Mouse (Mus musculus): ENCODE results near the gene Zfhx3. TPM values are rescaled to one million over a fixed set of nuclear protein-coding genes. Genes with fewer than 3 reads are reported as not detected.

Zfhx3 gene
- polyA plus RNA-seq, 1 experiment, result 2.5 TPM

DNA sequence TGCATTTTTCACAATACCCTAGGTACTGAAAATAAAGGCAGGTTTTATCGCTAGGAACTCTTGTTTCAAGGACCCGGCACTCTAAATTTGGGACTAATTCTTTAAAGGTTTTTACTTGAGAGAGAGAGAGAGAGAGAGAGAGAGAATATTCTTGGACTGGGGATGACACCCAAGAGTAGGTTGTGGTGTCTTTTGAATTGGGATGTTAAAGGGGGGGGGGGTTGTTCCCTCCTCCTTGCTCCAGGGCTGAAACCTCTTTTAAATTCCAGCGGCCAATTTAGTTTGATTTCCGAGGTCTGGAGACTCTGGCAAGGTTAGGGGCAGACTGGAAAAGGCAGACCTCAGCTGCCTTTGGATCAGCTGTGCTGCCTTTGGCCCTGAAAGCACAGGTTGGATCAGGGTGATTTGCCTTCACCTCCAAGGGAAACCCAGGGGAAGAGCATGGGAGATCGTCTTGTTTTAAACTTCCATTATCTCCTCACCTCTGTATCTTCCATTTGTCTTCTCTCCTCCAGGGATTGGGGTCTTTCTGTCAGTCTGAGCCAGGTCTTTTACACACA, 755.7 kb downstream of the Zfhx3 start:
- WGBS, result 18% methylated on average over 5 of the region's 5 CpGs
- Histone ChIP-seq H3K36me3 (ENCODE audit: control insufficient read depth, insufficient read depth, low read length) (no peaks in the 10 kb centered on the region), H3K27ac (ENCODE audit: insufficient read depth, low read depth, low read length) (no peak overlapping the region), H3K27me3 (replicated peaks; ENCODE audit: control insufficient read depth, insufficient read depth, low read length) (peaks cover 4% of the 10 kb centered on the region; the same call in 1 of the 2 replicates), H3K4me3 (ENCODE audit: insufficient read depth, low read depth, low read length) (no peak overlapping the region), H3K4me1 (ENCODE audit: control insufficient read depth, insufficient read depth, low read length) (no peaks in the 10 kb centered on the region)
- TF ChIP-seq CTCF (conservative IDR thresholded peaks at IDR 0.05; ENCODE audit: insufficient read depth, insufficient read length, low read depth, low read length) (no peak), POLR2A (IDR thresholded peaks at IDR 0.05; ENCODE audit: low read depth, low read length) (no peak)
- no peak for DNase-seq

DNA sequence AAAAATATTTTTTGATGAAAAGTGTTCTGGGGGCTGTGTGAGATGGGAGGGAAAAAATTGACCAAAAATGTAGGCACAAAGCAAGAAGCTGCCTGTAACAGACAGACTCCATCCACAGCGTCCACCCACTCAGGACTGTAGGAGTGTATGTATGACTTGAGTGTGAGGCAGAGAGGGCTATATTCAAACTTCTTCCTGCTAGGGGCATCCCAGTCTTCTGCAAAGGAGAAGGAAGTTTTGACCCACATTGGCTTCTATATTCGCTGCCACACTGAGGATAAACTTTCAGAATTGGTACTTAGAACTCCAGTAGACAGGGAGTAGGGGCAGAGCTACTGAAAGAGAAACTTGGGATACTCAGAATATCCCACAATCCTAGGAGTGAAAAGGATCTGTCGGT, 756.6 kb downstream of the Zfhx3 start:
- H3K4me3 ChIP-seq (ENCODE audit: insufficient read depth, low read depth, low read length), result no peak overlapping the region
- H3K27me3 ChIP-seq (replicated peaks; ENCODE audit: control insufficient read depth, insufficient read depth, low read length), result peaks cover 7% of the 10 kb centered on the region
- DNase-seq, result no peak
- WGBS, result 23% methylated on average over 3 of the region's 3 CpGs
- H3K36me3 ChIP-seq (ENCODE audit: control insufficient read depth, insufficient read depth, low read length), result no peaks in the 10 kb centered on the region
- no peak for TF ChIP-seq POLR2A (IDR thresholded peaks at IDR 0.05; ENCODE audit: low read depth, low read length)
- TF ChIP-seq CTCF (conservative IDR thresholded peaks at IDR 0.05; ENCODE audit: insufficient read depth, insufficient read length, low read depth, low read length), result no peak
- H3K27ac ChIP-seq (ENCODE audit: insufficient read depth, low read depth, low read length), result no peak overlapping the region
- H3K4me1 ChIP-seq (ENCODE audit: control insufficient read depth, insufficient read depth, low read length), result no peaks in the 10 kb centered on the region

DNA sequence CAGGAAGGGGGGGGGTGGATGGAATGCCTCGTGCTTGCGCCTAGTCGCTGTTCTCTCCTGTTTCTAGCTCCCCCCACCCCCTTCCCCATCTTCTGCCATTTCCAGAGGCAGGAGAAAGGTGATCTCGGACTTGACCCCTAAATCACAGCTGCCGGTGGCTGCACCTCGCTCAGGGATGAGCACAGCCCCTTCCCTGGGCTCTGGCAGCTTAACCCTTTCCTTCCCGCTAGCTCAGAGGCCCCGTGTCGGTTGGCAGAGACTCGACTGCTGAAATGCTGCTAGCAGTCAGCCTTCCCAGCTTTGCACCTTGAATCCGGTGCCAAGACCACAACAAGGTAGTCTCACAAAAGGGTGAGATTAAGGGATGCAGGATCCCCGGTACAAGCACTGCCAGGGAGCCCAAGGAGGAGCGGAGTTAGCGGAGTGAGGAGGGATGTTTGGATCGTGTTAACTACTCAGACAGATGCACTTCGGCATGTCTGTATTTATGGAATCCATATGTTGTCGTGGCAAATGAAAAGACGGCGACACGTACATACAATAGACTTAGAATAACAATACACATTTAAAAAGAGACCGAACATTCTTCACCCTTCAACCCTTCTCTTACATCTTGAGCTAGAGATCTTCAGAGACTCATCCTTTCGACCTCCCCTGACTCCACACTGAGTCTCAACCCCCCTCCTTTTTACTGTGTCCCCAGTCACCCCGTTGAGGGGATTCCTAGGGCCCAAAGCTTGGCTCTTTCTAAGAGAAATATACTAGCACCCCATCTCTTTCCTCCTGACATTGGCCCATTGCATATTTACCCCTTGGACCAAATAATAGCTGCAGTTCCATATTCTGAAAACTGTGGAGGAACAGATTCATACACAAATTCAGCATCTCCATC, 757.3 kb downstream of the Zfhx3 start:
- no peak for DNase-seq
- Histone ChIP-seq H3K36me3 (ENCODE audit: control insufficient read depth, insufficient read depth, low read length) (no peaks in the 10 kb centered on the region), H3K4me3 (ENCODE audit: insufficient read depth, low read depth, low read length) (no peak overlapping the region), H3K4me1 (ENCODE audit: control insufficient read depth, insufficient read depth, low read length) (no peaks in the 10 kb centered on the region), H3K27ac (ENCODE audit: insufficient read depth, low read depth, low read length) (no peak overlapping the region), H3K27me3 (replicated peaks; ENCODE audit: control insufficient read depth, insufficient read depth, low read length) (peaks cover 10% of the 10 kb centered on the region)
- TF ChIP-seq POLR2A (IDR thresholded peaks at IDR 0.05; ENCODE audit: low read depth, low read length) (no peak), CTCF (conservative IDR thresholded peaks at IDR 0.05; ENCODE audit: insufficient read depth, insufficient read length, low read depth, low read length) (no peak)
- 16% methylated on average over 23 of the region's 23 CpGs for WGBS

DNA sequence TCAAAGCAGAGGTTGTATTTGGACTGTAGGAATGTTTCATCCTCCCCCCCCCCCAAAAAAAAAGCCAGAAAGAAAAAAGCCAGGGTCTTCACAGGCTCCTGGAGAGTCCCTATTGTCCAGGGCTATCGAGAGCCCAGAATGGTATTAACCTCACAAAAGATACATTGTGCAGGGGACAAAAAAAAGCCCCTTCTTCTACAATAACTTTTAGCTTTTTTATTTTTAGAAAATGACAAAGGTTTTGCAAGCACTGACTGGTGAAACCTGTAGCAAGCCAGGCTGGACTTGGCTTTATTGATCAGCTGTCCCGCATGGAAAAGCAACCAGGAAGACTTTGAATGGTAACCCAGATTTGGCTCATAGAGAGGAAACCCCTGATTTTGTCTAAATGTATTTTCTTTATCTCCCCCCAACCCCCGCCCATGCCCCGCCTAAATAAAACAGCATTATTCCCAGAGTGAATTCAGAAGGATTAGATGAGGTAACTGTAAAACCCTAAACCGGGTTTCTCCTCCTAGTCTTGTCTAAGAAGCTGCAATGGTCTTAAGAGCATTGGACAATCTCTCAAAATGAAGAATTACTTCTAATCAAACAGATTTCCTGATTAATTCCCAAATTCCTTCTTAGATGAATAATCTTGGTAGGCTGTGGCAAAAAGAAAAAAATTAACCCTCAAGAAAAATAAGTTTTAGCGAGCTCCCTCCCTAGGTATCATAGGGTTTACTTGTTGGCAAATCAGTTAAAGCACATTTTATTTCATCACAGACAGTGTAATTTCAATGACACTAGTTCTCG, 759.1 kb downstream of the Zfhx3 start:
- Histone ChIP-seq H3K27me3 (replicated peaks; ENCODE audit: control insufficient read depth, insufficient read depth, low read length) (peaks cover 10% of the 10 kb centered on the region), H3K27ac (ENCODE audit: insufficient read depth, low read depth, low read length) (no peak overlapping the region), H3K36me3 (ENCODE audit: control insufficient read depth, insufficient read depth, low read length) (no peaks in the 10 kb centered on the region), H3K4me3 (ENCODE audit: insufficient read depth, low read depth, low read length) (no peak overlapping the region), H3K4me1 (ENCODE audit: control insufficient read depth, insufficient read depth, low read length) (no peaks in the 10 kb centered on the region)
- TF ChIP-seq POLR2A (IDR thresholded peaks at IDR 0.05; ENCODE audit: low read depth, low read length), result no peak
- no peak for TF ChIP-seq CTCF (conservative IDR thresholded peaks at IDR 0.05; ENCODE audit: insufficient read depth, insufficient read length, low read depth, low read length)
- no peak for DNase-seq
- WGBS, result 50% methylated on average over 7 of the region's 7 CpGs

DNA sequence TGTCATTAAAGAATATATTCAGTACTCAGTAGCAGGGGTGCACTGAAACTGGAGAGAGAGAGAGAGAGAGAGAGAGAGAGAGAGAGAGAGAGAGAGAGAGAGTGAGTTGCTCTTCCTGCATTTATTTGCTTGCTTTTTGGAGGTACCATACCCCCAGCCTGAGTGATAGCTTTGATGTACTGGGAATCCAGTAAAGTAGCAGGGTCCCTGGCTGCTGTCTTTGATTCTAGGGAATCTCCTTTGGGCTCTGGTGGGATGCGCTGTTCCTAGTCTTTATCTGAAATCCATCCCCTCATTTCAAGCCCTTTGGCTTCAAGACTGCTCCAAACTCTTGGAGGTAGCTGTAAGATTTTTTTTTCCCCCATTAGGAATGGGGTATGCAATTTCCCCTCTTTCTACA, 759.8 kb downstream of the Zfhx3 start:
- DNase-seq, result no peak
- H3K4me3 ChIP-seq (ENCODE audit: insufficient read depth, low read depth, low read length), result no peak overlapping the region
- WGBS, result 69% methylated on average over 1 of the region's 1 CpGs
- H3K27ac ChIP-seq (ENCODE audit: insufficient read depth, low read depth, low read length), result no peak overlapping the region
- 0 out of 2 replicates have a peak, but pooled peaks cover under 1% of the 10 kb centered on the region for H3K4me1 ChIP-seq (ENCODE audit: control insufficient read depth, insufficient read depth, low read length)
- no peaks in the 10 kb centered on the region for H3K36me3 ChIP-seq (ENCODE audit: control insufficient read depth, insufficient read depth, low read length)
- H3K27me3 ChIP-seq (replicated peaks; ENCODE audit: control insufficient read depth, insufficient read depth, low read length), result peaks cover 10% of the 10 kb centered on the region
- no peak for TF ChIP-seq CTCF (conservative IDR thresholded peaks at IDR 0.05; ENCODE audit: insufficient read depth, insufficient read length, low read depth, low read length)
- no peak for TF ChIP-seq POLR2A (IDR thresholded peaks at IDR 0.05; ENCODE audit: low read depth, low read length)

DNA sequence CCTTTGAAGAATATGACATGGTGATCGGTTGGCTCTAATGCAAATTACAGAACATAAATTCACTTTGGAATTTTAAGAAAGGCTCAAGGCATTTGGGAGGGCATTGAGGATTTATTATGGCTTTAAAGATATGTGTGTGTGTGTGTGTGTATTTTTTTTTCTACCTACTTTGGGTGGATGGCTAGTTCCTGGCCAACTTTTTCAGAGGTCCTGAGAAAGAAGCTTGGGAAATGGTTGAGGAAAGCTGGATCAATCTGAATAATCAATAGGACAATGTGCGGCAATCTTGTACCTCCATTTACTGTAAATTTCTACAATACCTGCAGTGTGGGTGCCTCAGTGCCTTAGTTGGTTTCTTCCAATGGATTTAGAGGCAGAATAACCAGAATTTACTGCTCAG, 763.3 kb downstream of the Zfhx3 start:
- WGBS, result 90% methylated on average over 2 of the region's 2 CpGs
- peaks cover 8% of the 10 kb centered on the region for H3K27me3 ChIP-seq (replicated peaks; ENCODE audit: control insufficient read depth, insufficient read depth, low read length)
- DNase-seq, result no peak
- TF ChIP-seq POLR2A (IDR thresholded peaks at IDR 0.05; ENCODE audit: low read depth, low read length) (no peak), CTCF (conservative IDR thresholded peaks at IDR 0.05; ENCODE audit: insufficient read depth, insufficient read length, low read depth, low read length) (no peak)
- peaks cover 5% of the 10 kb centered on the region; the same call in 1 of the 2 replicates for H3K4me1 ChIP-seq (ENCODE audit: control insufficient read depth, insufficient read depth, low read length)
- no peak overlapping the region; the same call in 1 of the 2 replicates for H3K27ac ChIP-seq (ENCODE audit: insufficient read depth, low read depth, low read length)
- H3K4me3 ChIP-seq (ENCODE audit: insufficient read depth, low read depth, low read length), result no peak overlapping the region
- H3K36me3 ChIP-seq (ENCODE audit: control insufficient read depth, insufficient read depth, low read length), result no peaks in the 10 kb centered on the region

Data from kidney, adult 2 months (tissue).